Mouse (Mus musculus) kidney, postnatal 10 days (tissue): ENCODE measurements around the gene Vsnl1.

Experiments
- DNase-seq: peaks from one replicate; pipeline ENCODE4 v3.0.0; 2021; ENCODE audit warnings: mixed read lengths

The Vsnl1 gene

DNA sequence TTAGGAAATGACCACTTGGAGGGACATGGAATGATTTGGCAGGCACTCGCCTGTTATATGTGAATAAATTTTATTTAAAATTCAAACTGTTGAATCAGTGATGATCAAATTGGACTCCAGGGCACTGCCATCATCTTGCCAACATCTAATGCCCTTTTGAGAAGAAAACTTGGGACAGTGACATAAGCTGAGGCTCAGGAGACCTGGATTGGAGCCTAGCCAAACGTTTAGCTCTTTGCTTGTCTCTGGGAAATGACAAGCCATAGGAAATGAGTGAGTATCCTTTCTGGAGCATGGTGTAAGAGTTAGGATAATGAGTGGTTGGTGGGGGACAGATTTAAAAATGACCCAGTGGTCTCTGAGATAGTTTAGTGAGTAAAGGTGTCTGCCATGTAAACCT lies 57.0 kb downstream of the Vsnl1 start:
- DNase-seq, result no peak

DNA sequence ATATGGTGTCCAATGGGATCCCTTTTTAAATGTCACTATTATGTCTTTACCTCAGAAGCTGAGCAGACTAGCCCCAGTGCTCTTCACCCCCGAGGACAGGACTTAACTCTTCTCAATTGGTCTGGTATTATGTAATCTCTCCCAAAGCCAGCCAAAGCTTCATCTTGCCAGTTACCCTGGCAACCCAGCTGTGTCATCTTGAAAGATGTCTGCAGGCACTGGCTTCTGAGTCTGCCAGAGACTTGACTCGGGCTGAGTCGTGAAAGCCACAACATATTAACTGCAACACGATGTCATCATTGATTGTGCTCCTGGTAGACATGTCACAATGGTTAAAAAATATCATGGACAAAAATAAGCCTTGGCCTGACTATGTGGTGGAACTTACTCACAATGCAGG lies 66.4 kb downstream of the Vsnl1 start:
- DNase-seq, result no peak

DNA sequence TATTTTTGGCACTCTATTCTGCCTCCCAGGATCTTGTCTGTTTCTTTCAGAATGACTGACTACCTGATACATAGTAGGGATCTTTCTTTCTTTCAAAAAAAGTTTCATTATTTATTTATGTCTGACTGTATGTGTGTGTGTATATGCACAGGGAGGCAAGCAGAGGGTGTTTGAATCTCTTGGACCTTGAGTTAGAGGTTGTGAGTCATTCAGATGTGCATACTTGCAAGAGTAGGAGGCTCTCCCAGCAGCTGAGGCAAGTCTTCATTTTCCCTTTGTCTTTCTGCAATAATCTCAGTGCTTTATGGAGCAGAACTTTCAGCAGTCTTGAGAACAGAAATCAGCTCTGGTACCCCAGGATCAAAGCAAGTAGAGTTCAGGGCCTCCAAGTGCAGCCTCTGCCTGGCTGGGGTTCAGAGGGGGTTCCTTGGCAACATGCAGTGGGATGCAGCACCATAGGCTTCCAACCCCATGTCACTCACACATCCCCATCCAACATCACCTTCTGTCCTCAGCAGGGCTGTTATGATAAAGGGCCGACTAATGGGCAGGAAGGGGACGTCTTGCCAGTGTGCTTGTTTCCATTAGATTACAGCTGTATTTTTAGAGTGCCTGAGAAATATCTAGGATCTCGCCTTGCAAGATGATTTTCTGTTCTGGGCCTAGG lies 69.2 kb downstream of the Vsnl1 start:
- DNase-seq, result no peak

- no peak for DNase-seq
These were observed 71.5 kb downstream of the Vsnl1 start for GRCm38 (mm10) chr12:11364870-11365269.

- no peak for DNase-seq
These were observed 74.0 kb downstream of the Vsnl1 start for GRCm38 (mm10) chr12:11362435-11362834.

DNA sequence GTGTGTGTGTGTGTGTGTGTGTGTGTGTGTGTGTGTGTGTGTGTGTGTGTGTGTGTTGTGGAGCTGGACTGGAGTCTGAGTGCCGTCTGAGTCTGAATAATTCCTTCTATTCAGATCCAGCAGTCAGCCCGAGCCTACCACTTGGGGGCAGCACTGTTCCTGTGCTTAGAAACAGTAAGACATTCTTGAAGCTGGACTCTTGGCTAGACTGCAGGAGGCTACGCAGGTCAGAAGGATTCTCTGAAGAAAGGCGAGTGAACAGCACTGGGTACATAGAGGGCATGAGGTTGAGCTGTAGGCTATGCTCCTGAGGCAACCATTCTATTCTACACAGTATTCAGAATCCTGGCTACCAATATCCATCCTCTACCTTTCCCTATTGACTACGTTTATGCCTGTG lies 85.5 kb downstream of the Vsnl1 start:
- peak; percentile 88 for DNase-seq

- DNase-seq, result no peak
These were observed 86.5 kb downstream of the Vsnl1 start for GRCm38 (mm10) chr12:11349870-11350269.

DNA sequence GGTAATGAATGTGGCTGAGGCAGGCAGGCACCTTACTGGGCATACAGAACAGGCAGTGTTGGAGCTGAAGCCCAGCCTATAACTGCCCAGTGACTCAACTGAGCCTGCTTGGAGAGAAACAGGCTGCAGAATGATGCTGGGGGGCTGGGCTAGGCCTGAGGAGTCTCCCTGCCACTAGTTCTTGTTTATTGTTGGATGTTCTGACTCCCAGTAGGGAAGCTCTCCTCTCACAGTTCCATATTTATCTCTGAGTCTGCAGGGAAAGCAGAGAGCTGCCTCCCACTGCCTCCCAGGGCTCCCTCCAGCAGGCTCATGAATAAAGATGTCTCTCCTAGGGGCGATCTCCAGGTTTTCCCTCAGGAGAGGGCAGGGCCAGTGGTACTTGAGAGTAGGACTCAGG lies 88.0 kb downstream of the Vsnl1 start:
- no peak for DNase-seq

DNA sequence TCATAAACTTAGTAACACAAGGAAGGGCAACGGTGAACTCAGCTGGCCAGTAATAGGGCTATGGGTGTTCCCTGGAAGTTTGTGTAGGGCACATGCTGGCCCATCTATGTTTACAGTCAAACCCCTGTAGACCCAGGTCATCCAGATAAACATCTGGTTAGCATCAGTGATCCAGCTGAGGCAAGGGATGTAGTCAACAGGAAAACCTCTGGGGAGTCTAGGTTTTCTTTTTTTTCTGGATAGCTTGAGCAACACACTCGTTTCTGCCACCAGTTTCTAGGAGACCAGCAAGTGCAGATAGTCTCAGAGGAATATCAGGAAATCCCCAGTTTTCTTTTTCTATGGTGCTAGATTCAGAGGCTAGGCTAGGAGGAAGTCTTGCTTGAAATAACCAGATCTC lies 90.5 kb downstream of the Vsnl1 start:
- DNase-seq, result no peak

DNA sequence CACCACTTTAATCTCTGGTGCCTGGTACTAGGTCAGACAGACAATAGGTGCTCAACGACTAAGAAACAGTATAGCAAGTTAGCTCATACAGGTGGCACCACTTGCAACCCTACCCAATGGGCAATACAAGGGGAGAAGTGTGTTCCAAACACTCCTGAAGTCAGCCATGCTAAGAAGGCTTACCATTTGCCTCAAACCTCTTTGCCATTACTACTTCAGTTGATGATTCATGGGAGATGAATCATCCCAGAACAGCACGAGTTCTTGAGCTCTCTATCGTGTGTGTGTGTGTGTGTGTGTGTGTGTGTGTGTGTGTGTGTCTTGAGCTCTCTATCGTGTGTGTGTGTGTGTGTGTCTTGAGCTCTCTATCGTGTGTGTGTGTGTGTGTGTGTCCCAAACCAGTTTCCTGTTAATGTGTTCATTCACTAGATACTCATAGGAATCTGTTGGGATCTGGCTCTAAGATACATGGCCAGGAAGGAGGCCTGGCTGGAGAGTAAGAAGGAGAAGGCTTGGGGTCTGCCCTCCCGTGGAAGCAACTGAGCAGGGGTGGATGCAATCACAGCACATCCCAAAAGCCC lies 94.3 kb downstream of the Vsnl1 start:
- no peak for DNase-seq

DNA sequence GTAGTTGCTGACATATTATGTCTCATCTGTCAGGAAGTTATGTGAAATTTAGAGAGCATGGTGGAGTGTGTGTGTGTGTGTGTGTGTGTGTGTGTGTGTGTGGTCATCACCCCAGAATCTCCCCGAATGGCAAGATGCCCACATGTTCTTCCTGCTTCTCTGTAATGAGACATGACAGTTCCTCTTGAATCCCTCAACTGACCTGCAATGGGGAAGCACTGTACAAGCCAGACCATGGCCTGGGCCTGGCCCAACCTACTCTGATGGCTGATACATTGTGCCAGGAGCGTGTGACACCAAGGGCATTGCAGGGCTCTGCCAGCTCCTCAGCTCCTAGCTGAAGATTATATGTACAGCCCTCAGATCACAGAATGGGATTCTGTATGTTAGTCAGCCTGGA lies 98.2 kb downstream of the Vsnl1 start:
- DNase-seq, result no peak

DNA sequence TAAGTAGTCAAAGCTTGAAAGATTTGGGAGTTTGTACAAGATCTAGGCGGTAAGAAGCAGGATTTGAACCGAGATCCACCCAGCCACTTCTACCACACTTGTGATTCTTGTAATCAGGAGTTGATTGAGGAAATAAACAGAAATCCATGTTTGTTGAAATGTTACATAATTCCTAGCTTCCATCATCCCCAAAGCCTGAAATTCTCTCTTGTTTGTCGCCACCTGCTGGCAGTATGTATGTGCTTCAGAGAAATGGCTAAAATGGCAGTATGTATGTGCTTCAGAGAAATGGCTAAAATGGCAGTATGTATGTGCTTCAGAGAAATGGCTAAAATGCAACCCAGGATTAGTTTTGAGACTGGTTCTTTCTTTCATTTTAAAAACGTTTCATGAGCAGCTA lies 99.6 kb downstream of the Vsnl1 start:
- peak; percentile 81 for DNase-seq

GRCm38 (mm10) chr12:11326483-11326882 lies 109.9 kb downstream of the Vsnl1 start:
- DNase-seq, result no peak

DNA sequence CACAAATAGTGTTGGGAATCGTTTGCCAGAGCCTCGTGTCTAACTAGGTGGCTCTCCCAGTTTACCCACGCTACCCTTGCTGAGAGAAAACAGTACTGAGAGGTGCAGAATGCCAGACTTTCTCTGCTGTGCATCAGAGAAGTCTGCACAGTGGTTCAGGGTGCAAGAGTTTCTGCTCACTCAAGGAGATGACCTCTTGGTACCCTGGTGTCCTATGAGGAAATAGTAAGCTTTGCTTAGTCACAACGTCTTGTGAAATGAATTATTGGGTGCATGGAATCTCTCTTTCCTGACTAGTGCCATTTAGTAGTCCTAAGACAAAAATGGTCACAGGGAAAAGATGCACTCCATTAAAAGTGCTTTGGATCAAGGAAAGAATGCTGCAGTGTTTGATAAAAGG lies 111.9 kb downstream of the Vsnl1 start:
- DNase-seq, result no peak

GRCm38 (mm10) chr12:11317671-11318070 lies 118.7 kb downstream of the Vsnl1 start:
- DNase-seq, result peak; percentile 54

DNA sequence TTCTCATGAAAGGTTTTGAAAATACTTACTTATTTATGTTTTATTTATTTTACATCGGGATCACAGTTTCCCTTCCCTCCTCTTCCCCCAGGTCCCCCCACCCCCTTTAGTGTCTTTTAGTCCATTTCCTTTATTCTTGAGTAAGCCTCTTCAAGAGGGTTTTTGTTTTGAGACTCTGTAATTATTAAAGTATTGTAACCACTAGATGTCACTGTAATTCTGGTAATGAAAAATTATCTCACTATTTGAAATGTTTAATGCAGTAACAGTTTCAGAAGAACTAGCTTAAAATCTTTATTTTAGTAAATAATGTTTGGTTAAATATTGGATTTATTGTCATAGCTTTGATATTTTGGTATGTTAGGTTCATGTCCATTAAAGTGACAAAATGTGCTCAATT lies 122.6 kb downstream of the Vsnl1 start:
- no peak for DNase-seq

- DNase-seq, result no peak
These were observed 125.3 kb downstream of the Vsnl1 start for GRCm38 (mm10) chr12:11311106-11311505.

DNA sequence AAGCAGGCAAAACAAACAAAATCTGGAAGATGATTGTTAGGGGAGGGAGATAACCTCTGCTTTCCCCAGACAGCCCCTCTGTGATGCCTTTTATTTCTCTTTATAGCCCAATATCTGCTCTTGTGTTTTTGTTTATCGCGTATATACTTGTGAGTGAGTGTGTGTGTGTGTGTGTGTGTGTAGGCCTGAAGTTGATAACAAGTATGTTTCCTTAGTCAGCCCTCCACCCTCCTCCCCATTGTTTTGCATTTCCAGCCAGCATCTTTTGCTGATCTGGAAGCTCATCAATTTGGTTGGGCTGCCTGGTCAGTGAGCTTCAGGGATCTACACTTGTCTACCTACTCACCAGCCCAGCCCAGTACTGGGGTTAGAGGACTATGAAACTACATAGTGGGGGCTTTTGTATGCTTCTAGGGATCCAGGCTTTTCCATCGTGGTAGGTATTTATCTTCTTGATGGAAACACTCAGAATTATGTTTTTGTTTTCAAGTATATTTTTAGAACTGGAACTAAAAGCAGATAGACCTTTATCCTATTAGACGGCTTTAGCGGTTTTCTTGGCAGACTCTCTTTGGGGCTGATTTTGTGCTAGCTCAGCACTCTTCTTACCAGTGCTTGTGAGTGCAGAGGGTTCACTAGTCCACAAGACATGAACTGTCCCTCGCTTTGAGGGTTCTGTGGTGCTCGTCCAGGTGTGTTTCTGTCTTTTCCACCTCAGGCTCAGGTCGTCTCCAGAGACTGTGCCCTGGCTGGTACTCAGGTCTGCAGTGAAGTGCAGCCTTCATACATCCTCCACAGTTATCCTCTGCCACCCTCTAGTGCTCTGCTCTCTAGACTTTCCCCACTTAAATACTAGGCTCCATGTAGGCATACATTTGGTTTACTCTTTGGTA lies 129.4 kb downstream of the Vsnl1 start:
- no peak for DNase-seq

DNA sequence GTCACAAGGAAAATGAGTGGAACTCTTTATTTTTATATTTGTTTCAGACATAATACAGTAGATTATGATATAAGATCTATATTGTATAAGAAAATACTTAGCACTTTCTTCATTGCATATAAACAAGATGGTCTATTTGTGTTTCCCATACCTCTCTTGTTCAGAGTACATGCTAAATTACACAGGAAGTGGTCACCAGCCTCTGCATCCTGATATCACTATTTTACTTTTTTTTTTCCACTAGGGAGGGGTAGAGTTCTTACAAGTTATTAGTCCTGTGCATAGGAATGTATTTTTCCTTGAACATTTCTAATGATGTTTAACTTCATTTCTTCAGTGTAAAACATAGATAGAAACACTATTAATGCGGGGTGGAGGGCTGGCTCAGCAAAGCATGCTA lies 135.6 kb downstream of the Vsnl1 start:
- DNase-seq, result no peak

GRCm38 (mm10) chr12:11286382-11286781 lies 150.0 kb downstream of the Vsnl1 start:
- no peak for DNase-seq

GRCm38 (mm10) chr12:11281584-11281983 lies 154.8 kb downstream of the Vsnl1 start:
- no peak for DNase-seq

GRCm38 (mm10) chr12:11279886-11280285 lies 156.5 kb downstream of the Vsnl1 start:
- no peak for DNase-seq

DNA sequence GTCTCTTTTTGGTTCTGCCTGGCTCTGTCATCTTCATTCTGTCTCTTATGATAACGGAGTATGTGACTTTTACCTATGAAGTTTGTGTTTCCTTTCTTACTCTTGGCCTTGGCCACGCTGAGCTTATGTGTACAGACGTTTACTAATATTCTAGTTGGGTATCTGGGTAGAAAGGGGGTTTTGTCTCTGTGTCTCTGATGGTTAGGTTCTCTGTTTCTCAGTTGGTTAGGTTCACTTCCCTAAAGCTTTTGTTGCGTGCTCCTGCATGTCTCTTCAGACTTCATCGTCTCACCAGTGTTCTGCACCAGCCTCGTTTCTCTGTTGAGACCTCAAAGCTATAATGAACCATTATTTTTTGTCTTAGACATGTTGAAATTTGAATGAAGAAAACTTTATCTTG lies 159.2 kb downstream of the Vsnl1 start:
- no peak for DNase-seq

GRCm38 (mm10) chr12:11276632-11277031 lies 159.8 kb downstream of the Vsnl1 start:
- no peak for DNase-seq
